ENCODE assay signal across 7 mouse cellular contexts in genomic region chr10:25023601-25024157, GRCm38 (mm10).
A peak's percentile ranks its signal among the peaks of the same experiment; 100 is the strongest.
DNase-seq lines count a peak whose midpoint lies in the region; ATAC-seq lines count a peak whose summit lies in the region.

No protein-coding gene starts in this region.

- H3K27ac ChIP-seq in midbrain, embryonic 13.5 days, result no peak overlapping the region
- H3K27ac ChIP-seq in midbrain, embryonic 11.5 days (ENCODE audit: low read depth, low read length), result no peak overlapping the region

- H3K4me3 ChIP-seq in midbrain, embryonic 13.5 days (replicated peaks), result no peak overlapping the region
- no peak overlapping the region for H3K4me3 ChIP-seq in midbrain, embryonic 11.5 days (ENCODE audit: low read depth, low read length)

- 0 out of 2 replicates have a peak, but pooled peaks cover 5% of the 10 kb centered on the region for H3K4me1 ChIP-seq in midbrain, embryonic 13.5 days (replicated peaks)
- no peaks in the 10 kb centered on the region for H3K4me1 ChIP-seq in midbrain, embryonic 11.5 days (ENCODE audit: control insufficient read depth, insufficient read depth, low read length)

- no peaks in the 10 kb centered on the region for H3K27me3 ChIP-seq in midbrain, embryonic 13.5 days
- no peaks in the 10 kb centered on the region for H3K27me3 ChIP-seq in midbrain, embryonic 11.5 days (ENCODE audit: control insufficient read depth, insufficient read depth, low read length)

- 61% methylated on average over 7 of the region's 7 CpGs for WGBS in midbrain, embryonic 13.5 days
- 80% methylated on average over 7 of the region's 7 CpGs for WGBS in midbrain, embryonic 11.5 days

- intact Hi-C loops in gastrocnemius, postnatal 14 days (cut with DNase I; ENCODE audit: low total_unique reads), result no loop called here

- 0 out of 2 replicates have a peak, but pooled peaks have one; percentile 37 for ATAC-seq in midbrain, embryonic 13.5 days
- no peak for ATAC-seq in midbrain, embryonic 11.5 days (ENCODE audit: low FRiP score)

- peaks cover 7% of the 10 kb centered on the region for H3K9me3 ChIP-seq in midbrain, embryonic 13.5 days
- no peaks in the 10 kb centered on the region for H3K9me3 ChIP-seq in midbrain, embryonic 11.5 days (ENCODE audit: control insufficient read depth, low read length)

- DNase-seq in midbrain, embryonic 11.5 days (ENCODE audit: low spot score, missing footprints), result no peak
- DNase-seq in cerebellum, adult 9-11 months, result peak; percentile 87
- DNase-seq in gastrocnemius, postnatal 14 days, result peak; percentile 37
- DNase-seq in layer of hippocampus, postnatal 36 days, result peak; percentile 20 to 34
- no peak for DNase-seq in adipocyte (ENCODE audit: low spot score)
- DNase-seq in urinary bladder, postnatal 4 days (ENCODE audit: low spot score in 2 of 2), result no peak

- H3K9ac ChIP-seq in midbrain, embryonic 13.5 days (replicated peaks), result no peak overlapping the region
- H3K9ac ChIP-seq in midbrain, embryonic 11.5 days (ENCODE audit: low read length), result no peak overlapping the region

- no peaks in the 10 kb centered on the region for H3K36me3 ChIP-seq in midbrain, embryonic 13.5 days
- H3K36me3 ChIP-seq in midbrain, embryonic 11.5 days (ENCODE audit: control insufficient read depth, insufficient read depth, low read length), result no peaks in the 10 kb centered on the region

- no peak overlapping the region for H3K4me2 ChIP-seq in midbrain, embryonic 13.5 days (replicated peaks)
- no peak overlapping the region for H3K4me2 ChIP-seq in midbrain, embryonic 11.5 days

Comparison
In these comparisons a context has a peak if more than half of its experiments do, and no peak if none do; other contexts are left out.
1. DNase-seq: peak in cerebellum, adult 9-11 months (single experiment), gastrocnemius, postnatal 14 days (single experiment) and layer of hippocampus, postnatal 36 days (2 of 2); none in midbrain, embryonic 11.5 days (single experiment), adipocyte (single experiment) and urinary bladder, postnatal 4 days (0 of 2).